Mouse (Mus musculus) forebrain, embryonic 11.5 days (tissue): Measurements from ENCODE around the gene Glp1r. TPM values are rescaled to one million over a fixed set of nuclear protein-coding genes. Genes with fewer than 3 reads are reported as not detected.

Source experiments
- ATAC-seq: fragments of 200-750 bp; cut with Nextera tagmentation; replicated peaks from 2 replicates; pipeline ENCODE4 v1.8.0; 2017; ENCODE audit warnings: moderate TSS enrichment; ENCODE audit not compliant: low FRiP score
- DNase-seq: peaks from one replicate; pipeline ENCODE4 v3.0.0-alpha.2; 2017; ENCODE audit warnings: low spot score
- H3K27ac ChIP-seq: fragments of 300-500 bp; sonication (generic); 2 replicates; pipeline ENCODE4 v1.5.1; 2014; ENCODE audit warnings: low read depth, low read length
- H3K27me3 ChIP-seq: fragments of 300-500 bp; sonication (generic); 2 replicates; pipeline ENCODE4 v1.6.1; 2014; ENCODE audit warnings: mild to moderate bottlenecking, low read length, mixed read lengths; ENCODE audit not compliant: control insufficient read depth, insufficient read depth
- H3K36me3 ChIP-seq: fragments of 300-500 bp; sonication (generic); 2 replicates; pipeline ENCODE4 v1.6.1; 2014; ENCODE audit warnings: mild to moderate bottlenecking, low read length, moderate library complexity, mixed read lengths; ENCODE audit not compliant: control insufficient read depth, insufficient read depth
- H3K4me1 ChIP-seq: fragments of 300-500 bp; sonication (generic); replicated peaks from 2 replicates; pipeline ENCODE4 v1.6.1; 2014; ENCODE audit warnings: low read length, mixed read lengths; ENCODE audit not compliant: control insufficient read depth, insufficient read depth
- H3K4me2 ChIP-seq: fragments of 300-500 bp; sonication (generic); 2 replicates; pipeline ENCODE4 v1.6.1; 2014; ENCODE audit warnings: low read depth, mild to moderate bottlenecking, low read length, moderate library complexity, mixed read lengths; ENCODE audit not compliant: severe bottlenecking
- H3K4me3 ChIP-seq: fragments of 300-500 bp; sonication (generic); 2 replicates; pipeline ENCODE4 v1.5.1; 2014; ENCODE audit warnings: low read depth, low read length
- H3K9ac ChIP-seq: fragments of 300-500 bp; sonication (generic); 2 replicates; pipeline ENCODE4 v1.6.1; 2014; ENCODE audit warnings: low read length
- H3K9me3 ChIP-seq: fragments of 300-500 bp; sonication (generic); 2 replicates; pipeline ENCODE4 v1.6.1; 2016; ENCODE audit warnings: low read length, mixed read lengths; ENCODE audit not compliant: control insufficient read depth
- WGBS: fragments of 180-500 bp; shearing (Covaris S2); extraction: QIAGEN DNeasy Blood & Tissue Kit; methylation state at CpG from one replicate; pipeline ENCODE4 v1.1.7; 2014; 5-methylcytosine and 5-hydroxymethylcytosine counted together
- polyA plus RNA-seq: library from polyadenylated mRNA; unstranded; fragments of >200 nt; fragmentation: Nextera tagmentation; extraction: Ambion mirVana; gene quantifications from 2 replicates; pipeline ENCODE4 v1.2.1, GENCODE M21; 2014

The Glp1r gene
- polyA plus RNA-seq, 1 experiment from 2014 or later: 0.05 TPM

- DNase-seq: no peak
- 86% methylated on average over 7 of the region's 7 CpGs for WGBS
- no peak for ATAC-seq
These were observed 29.2 kb downstream of the Glp1r start for GRCm38 (mm10) chr17:30930827-30931226.

GRCm38 (mm10) chr17:30932836-30933235 lies 31.2 kb downstream of the Glp1r start:
- H3K36me3 ChIP-seq: no peaks in the 10 kb centered on the region
- 79% methylated on average over 5 of the region's 5 CpGs for WGBS
- ATAC-seq: no peak

More at GRCm38 (mm10) chr17:30930827-30931226, 29.2 kb downstream of the Glp1r start:
- Histone ChIP-seq H3K36me3 (no peaks in the 10 kb centered on the region), H3K27me3 (no peaks in the 10 kb centered on the region), H3K4me3 (no peak overlapping the region), H3K9ac (no peak overlapping the region), H3K27ac (no peak overlapping the region), H3K4me2 (no peak overlapping the region), H3K4me1 (no peaks in the 10 kb centered on the region), H3K9me3 (no peaks in the 10 kb centered on the region)

GRCm38 (mm10) chr17:30935301-30935700 lies 33.7 kb downstream of the Glp1r start:
- Histone ChIP-seq H3K9ac (no peak overlapping the region), H3K4me1 (no peaks in the 10 kb centered on the region), H3K4me2 (no peak overlapping the region), H3K9me3 (no peaks in the 10 kb centered on the region), H3K36me3 (no peaks in the 10 kb centered on the region), H3K4me3 (no peak overlapping the region), H3K27ac (no peak overlapping the region), H3K27me3 (no peaks in the 10 kb centered on the region)
- 48% methylated on average over 5 of the region's 5 CpGs for WGBS
- no peak for ATAC-seq
- DNase-seq: no peak

More at GRCm38 (mm10) chr17:30932836-30933235, 31.2 kb downstream of the Glp1r start:
- H3K9ac ChIP-seq: no peak overlapping the region
- H3K4me3 ChIP-seq: no peak overlapping the region
- DNase-seq: no peak
- no peak overlapping the region for H3K4me2 ChIP-seq
- H3K27ac ChIP-seq: no peak overlapping the region
- no peaks in the 10 kb centered on the region for H3K9me3 ChIP-seq
- H3K4me1 ChIP-seq: no peaks in the 10 kb centered on the region
- no peaks in the 10 kb centered on the region for H3K27me3 ChIP-seq

GRCm38 (mm10) chr17:30938554-30938953 lies 36.9 kb downstream of the Glp1r start:
- DNase-seq (peak; percentile 65), ATAC-seq (no peak)
- H3K9ac ChIP-seq: no peak overlapping the region
- no peaks in the 10 kb centered on the region for H3K27me3 ChIP-seq
- H3K4me2 ChIP-seq: no peak overlapping the region
- no peak overlapping the region for H3K4me3 ChIP-seq
- 61% methylated on average over 9 of the region's 9 CpGs for WGBS
- no peak overlapping the region for H3K27ac ChIP-seq
- H3K36me3 ChIP-seq: no peaks in the 10 kb centered on the region
- H3K4me1 ChIP-seq: no peaks in the 10 kb centered on the region
- no peaks in the 10 kb centered on the region for H3K9me3 ChIP-seq

GRCm38 (mm10) chr17:30948382-30948781 lies 46.8 kb downstream of the Glp1r start:
- Histone ChIP-seq H3K27ac (no peak overlapping the region), H3K4me1 (no peaks in the 10 kb centered on the region), H3K4me2 (no peak overlapping the region), H3K27me3 (no peaks in the 10 kb centered on the region), H3K36me3 (no peaks in the 10 kb centered on the region), H3K9ac (no peak overlapping the region), H3K4me3 (no peak overlapping the region), H3K9me3 (no peaks in the 10 kb centered on the region)
- ATAC-seq: no peak
- WGBS: 77% methylated on average over 1 of the region's 1 CpGs
- no peak for DNase-seq

GRCm38 (mm10) chr17:30950780-30951179 lies 49.2 kb downstream of the Glp1r start:
- Histone ChIP-seq H3K36me3 (no peaks in the 10 kb centered on the region), H3K4me2 (no peak overlapping the region), H3K9me3 (no peaks in the 10 kb centered on the region), H3K27me3 (no peaks in the 10 kb centered on the region), H3K4me3 (no peak overlapping the region), H3K9ac (no peak overlapping the region), H3K4me1 (no peaks in the 10 kb centered on the region), H3K27ac (no peak overlapping the region)
- WGBS: 9% methylated on average over 7 of the region's 7 CpGs
- ATAC-seq (no peak), DNase-seq (peak; percentile 74)

GRCm38 (mm10) chr17:30951600-30951999 lies 50.0 kb downstream of the Glp1r start:
- Histone ChIP-seq H3K27me3 (no peaks in the 10 kb centered on the region), H3K9ac (no peak overlapping the region), H3K36me3 (no peaks in the 10 kb centered on the region), H3K27ac (no peak overlapping the region), H3K4me2 (no peak overlapping the region), H3K9me3 (no peaks in the 10 kb centered on the region), H3K4me3 (no peak overlapping the region), H3K4me1 (no peaks in the 10 kb centered on the region)
- WGBS: 74% methylated on average over 8 of the region's 8 CpGs
- DNase-seq (no peak), ATAC-seq (no peak)

GRCm38 (mm10) chr17:30954340-30954739 lies 52.7 kb downstream of the Glp1r start, which contains the start of gene Umodl1:
TSS of gene Umodl1 (plus strand) at chr17:30954640.
- no peaks in the 10 kb centered on the region for H3K4me1 ChIP-seq
- H3K27ac ChIP-seq: no peak within 1 kb of the TSS
- H3K27me3 ChIP-seq: no peaks in the 10 kb centered on the region
- WGBS: 66% methylated on average over 10 of the region's 10 CpGs
- H3K9ac ChIP-seq: no peak within 1 kb of the TSS
- H3K4me3 ChIP-seq: no peak within 1 kb of the TSS
- H3K9me3 ChIP-seq: no peaks in the 10 kb centered on the region
- no peak within 1 kb of the TSS for H3K4me2 ChIP-seq
- ATAC-seq (no peak), DNase-seq (no peak)
- no peaks in the 10 kb centered on the region for H3K36me3 ChIP-seq

- Histone ChIP-seq H3K9ac (no peak overlapping the region), H3K4me3 (no peak overlapping the region), H3K4me2 (no peak overlapping the region), H3K27ac (no peak overlapping the region), H3K4me1 (no peaks in the 10 kb centered on the region), H3K9me3 (no peaks in the 10 kb centered on the region), H3K36me3 (no peaks in the 10 kb centered on the region), H3K27me3 (no peaks in the 10 kb centered on the region)
- no peak for DNase-seq
- ATAC-seq: no peak
- WGBS: 73% methylated on average over 7 of the region's 7 CpGs
These were observed 60.4 kb downstream of the Glp1r start for GRCm38 (mm10) chr17:30961936-30962592.
